Mouse (Mus musculus) thymus, postnatal 0 days (tissue): ENCODE results near the gene Hist1h2bk. TPM values are rescaled to one million over a fixed set of nuclear protein-coding genes. Genes with fewer than 3 reads are reported as not detected.
"Not testable (repeated sequence)": the region's sequence is repeated elsewhere in the genome, so short reads cannot be mapped to it uniquely, and the experiment has no call there.

Experiments
- DNase-seq: peaks from one replicate; pipeline ENCODE4 v3.0.0-alpha.2; 2015; ENCODE audit warnings: low spot score
- polyA plus RNA-seq: library from polyadenylated mRNA; unstranded; fragments of >200 nt; fragmentation: Nextera tagmentation; extraction: Ambion mirVana; gene quantifications from 2 replicates; pipeline ENCODE4 v1.2.1, GENCODE M21; 2015

Hist1h2bk gene
- polyA plus RNA-seq, 1 experiment from 2014 or later: 33.9 TPM

DNA sequence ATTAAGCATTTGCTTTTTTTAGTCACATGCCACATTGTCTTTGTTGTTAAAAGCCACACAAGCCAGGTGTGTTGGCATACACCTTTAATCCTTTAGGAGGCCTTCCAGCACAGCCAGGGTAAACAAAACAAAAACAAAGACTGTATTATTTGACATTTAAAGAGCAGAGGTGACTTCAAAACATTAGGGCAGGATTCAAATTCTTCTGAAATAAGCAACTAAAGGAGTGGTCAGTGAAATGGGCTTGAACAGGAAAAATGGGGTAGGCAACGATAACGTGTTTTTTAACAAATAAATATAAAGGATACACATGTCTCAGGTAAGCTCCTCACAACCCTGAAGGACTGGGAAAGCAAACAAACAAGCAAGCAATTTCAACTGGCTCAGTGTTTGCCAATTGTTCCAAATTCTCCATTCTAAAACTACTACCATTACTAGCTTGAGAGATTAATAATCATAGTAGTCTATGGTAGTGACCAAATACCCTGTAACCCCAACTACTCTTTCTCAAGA is 4.3 kb downstream of the Hist1h2bk start:
- peak; percentile 2 for DNase-seq

DNA sequence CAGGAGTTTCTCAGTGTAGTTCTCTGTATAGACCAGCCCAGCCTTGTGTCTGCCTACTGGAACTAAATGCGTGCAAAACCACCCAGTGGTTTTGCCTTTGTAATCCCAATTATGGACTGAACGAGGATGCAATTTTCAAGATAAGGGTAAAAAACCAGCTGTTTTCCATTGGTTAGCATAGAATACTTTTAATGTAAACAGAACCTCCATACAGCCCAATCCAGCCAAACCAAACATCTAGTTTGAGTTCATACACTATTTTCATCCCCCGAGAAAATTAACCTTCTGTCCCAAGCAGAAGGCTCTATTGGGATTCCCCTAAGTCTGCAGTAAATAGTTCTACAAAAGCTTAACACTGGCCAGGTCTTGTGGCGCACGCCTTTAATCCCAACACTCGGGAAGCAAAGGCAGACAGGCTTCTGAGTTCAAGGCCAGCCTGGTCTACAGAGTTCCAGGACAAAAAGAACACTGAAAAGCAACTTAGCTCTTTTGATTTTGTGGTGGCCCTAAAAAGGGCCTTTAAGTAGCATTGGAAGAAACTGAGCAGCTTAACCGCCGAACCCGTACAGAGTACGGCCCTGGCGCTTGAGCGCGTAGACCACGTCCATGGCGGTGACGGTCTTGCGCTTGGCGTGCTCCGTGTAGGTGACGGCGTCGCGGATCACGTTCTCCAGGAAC is 4.9 kb downstream of the Hist1h2bk start:
- DNase-seq: peak; percentile 69

- DNase-seq: peak; percentile 96
These were observed 5.5 kb downstream of the Hist1h2bk start, which contains the start of gene Hist1h4i for GRCm38 (mm10) chr13:22041142-22041536. Gene Hist1h4i (minus strand): TSS chr13:22041362.

- peak; percentile 40 for DNase-seq
These were observed 6.2 kb downstream of the Hist1h2bk start for GRCm38 (mm10) chr13:22041651-22042567.

DNA sequence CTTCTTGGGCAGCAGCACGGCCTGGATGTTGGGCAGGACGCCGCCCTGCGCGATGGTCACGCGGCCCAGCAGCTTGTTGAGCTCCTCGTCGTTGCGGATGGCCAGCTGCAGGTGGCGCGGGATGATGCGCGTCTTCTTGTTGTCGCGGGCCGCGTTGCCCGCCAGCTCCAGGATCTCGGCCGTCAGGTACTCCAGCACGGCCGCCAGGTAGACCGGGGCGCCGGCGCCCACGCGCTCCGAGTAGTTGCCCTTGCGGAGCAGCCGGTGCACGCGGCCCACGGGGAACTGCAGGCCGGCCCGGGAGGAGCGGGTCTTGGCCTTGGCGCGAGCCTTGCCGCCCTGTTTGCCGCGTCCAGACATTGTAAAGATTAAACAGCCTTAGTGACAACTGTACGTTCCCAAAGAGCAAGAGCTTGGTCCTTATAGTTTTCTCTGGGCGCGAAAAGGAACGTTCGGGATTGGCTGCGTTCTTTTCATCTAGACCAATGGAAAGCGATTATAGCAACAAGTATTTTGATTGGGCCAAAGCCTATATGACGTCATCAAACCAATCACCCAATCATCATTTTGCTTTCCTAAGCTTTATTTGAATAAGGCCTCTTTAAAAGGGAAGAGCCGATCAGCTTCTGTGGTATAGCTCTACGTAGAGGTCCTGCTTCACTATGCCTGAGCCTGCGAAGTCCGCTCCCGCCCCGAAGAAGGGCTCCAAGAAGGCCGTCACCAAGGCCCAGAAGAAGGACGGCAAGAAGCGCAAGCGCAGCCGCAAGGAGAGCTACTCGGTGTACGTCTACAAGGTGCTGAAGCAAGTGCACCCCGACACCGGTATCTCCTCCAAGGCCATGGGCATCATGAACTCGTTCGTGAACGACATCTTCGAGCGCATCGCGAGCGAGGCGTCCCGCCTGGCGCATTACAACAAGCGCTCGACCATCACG is 7.2 kb downstream of the Hist1h2bk start, which contains the start of the genes Hist1h2ag and Hist1h2bj:
Gene Hist1h2ag (minus strand): TSS at position 377 of the 935 bp plus-strand sequence.
Gene Hist1h2bj (plus strand): TSS at position 647 of the 935 bp plus-strand sequence.
- peak; percentile 98 for DNase-seq

- DNase-seq: peak; percentile 72
These were observed 8.1 kb downstream of the Hist1h2bk start for GRCm38 (mm10) chr13:22043503-22044431.

DNA sequence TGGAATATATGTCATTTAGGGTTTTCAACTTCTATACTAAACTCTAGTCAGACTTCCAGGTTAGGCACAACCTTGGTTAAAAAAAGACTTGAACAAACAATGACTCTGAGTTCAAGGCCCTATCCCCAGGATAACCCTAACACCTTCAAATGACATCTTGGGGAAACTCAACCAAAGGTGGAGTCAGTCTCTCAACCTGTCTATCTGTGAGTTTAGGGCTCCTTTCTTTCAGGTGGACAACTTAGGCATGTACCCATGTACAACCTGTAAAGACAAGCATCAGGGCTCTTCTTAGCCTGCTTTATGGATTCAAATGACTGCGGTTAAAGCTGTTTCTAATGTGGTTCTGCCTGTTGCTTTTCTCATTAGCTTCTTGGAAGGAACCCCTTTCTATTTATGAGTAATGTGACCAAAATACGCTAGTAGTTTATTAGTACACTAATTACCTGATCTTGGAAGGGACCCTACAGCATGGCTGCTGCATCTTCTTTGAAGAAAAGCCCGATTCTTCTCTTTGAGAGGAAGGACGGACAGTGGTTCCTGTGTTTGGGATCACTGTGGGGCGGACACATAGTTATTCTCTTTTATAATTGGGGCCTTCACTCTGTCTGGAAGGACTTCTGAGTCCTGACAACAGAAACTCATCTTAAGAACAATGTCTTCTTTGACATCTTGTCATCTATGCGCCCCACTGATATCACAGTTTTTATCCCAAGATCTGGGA is 8.9 kb downstream of the Hist1h2bk start:
- DNase-seq: peak; percentile 1

- peak; percentile 14 for DNase-seq
These were observed 9.6 kb downstream of the Hist1h2bk start for GRCm38 (mm10) chr13:22045311-22045710.

GRCm38 (mm10) chr13:22049041-22049440 is 13.4 kb downstream of the Hist1h2bk start:
- DNase-seq: peak; percentile 50

DNA sequence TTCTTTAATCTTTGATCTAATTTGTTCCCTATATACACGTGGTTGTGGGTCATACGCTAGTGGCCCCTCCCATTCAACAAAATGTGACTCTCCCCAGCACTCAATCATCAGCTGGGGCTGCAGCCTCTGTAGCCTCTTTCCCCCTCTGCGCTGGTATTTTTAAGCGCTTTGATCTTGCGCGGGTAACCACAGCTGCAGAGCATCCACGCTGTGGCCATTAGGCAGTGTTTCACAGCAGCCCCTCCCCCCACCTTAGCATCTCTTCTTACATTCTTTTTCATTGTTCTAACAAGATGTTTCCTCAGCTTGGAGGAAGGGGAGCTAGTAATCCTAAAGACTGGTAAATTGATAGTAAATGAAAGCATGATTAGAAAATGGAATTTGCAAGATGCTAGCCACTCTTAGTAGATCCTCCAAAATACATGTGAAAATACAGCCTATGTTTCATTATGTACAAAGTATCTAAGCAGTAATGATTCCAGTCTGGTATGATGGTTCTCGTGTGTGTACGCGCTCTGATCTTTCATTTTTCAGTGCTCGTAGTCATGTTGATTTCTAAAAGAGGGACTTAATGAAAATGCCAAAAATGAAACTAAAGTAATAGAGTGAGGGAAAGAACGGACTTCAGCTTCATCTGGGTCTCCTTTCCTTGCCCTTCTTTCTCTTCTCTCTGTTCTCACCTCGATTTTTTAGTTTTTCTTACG is 14.2 kb downstream of the Hist1h2bk start:
- peak; percentile 76 for DNase-seq

- DNase-seq: peak; percentile 92
These were observed 15.2 kb downstream of the Hist1h2bk start for GRCm38 (mm10) chr13:22050591-22051522.

DNA sequence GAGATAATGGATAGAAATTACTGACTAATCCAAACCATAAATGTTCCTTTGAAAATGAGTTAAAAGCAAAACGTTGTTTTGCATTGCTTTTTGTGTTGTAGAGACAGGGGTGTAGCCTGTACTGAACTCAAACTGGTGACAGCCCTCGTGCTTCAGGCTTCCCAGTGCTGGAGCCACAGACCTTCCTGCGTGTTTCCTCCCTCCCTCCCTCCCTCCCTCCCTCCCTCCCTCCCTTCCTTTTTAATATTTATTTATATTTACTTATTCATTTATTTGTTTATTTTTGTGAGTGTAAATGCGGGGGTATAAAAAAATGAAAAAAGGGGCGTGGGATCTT is 15.8 kb downstream of the Hist1h2bk start:
- DNase-seq: no peak

DNA sequence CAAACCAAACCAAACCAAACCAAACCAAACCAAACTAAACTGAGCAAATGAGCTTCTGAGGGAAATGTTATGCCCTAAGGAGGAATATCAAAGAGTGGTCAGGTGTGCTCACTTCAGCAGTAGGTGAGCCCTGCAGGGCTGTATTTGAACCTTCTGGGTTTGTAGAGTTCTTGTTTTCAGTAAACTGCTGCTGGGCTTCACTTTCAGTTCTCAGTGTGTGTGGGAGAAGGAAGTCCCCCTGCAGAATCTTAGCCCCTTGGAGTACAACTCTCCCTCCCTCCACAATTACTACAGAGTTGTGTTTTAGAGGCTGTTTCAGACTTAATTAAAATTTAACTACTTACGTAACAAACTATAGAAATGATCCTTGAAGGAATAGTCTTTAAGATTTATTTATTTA is 18.1 kb downstream of the Hist1h2bk start:
- no peak for DNase-seq

DNA sequence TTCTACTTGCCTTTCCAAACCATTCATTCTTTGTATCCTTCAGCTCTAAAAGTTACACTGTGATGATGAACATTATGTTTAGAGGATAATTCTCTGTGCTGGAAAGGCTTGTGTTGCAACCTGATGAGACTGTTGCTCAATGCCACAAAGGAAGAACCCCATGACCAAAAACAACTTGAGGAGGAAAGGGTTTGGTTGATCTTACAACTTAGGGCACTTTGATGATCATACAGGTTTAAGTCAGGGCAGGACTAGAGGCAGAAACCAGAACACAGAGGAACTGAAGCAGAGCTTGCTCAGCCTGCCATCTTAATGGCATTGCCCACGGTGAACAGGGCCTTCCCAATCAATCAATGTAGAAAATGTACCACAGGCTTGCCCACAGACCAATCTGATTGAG is 25.8 kb downstream of the Hist1h2bk start:
- DNase-seq: no peak

- DNase-seq: no peak
These were observed 27.8 kb downstream of the Hist1h2bk start for GRCm38 (mm10) chr13:22063468-22063867.

DNA sequence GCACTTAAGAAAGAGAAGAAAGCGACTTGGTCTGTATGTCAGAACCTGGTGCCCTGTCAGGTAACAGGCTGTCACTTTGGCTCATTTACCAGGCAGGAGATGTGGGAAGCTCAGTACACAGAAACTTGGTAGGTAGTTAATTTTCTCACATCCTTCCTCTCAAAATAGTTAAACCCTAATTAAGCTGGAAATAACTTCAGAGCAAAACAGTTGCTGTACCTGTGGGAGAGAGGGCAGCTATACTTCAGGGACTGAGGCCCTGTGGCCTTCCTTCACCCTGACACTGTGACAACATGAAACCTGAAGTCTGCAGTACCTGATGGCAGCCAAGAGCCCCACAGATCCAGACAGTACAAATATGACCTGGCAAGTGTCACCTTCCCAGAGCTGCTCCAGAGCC is 48.5 kb downstream of the Hist1h2bk start, which contains the start of gene Vmn1r188:
Gene Vmn1r188 (plus strand): TSS at position 301 of the 400 bp plus-strand sequence.
- DNase-seq: not testable (repeated sequence)
